Mouse (Mus musculus): Measurements from ENCODE around the gene Nfkbie. TPM values are rescaled to one million over a fixed set of nuclear protein-coding genes. Genes with fewer than 3 reads are reported as not detected.

Gene Nfkbie
- polyA plus RNA-seq, 1 experiment from 2014 or later: 4.7 TPM

DNA sequence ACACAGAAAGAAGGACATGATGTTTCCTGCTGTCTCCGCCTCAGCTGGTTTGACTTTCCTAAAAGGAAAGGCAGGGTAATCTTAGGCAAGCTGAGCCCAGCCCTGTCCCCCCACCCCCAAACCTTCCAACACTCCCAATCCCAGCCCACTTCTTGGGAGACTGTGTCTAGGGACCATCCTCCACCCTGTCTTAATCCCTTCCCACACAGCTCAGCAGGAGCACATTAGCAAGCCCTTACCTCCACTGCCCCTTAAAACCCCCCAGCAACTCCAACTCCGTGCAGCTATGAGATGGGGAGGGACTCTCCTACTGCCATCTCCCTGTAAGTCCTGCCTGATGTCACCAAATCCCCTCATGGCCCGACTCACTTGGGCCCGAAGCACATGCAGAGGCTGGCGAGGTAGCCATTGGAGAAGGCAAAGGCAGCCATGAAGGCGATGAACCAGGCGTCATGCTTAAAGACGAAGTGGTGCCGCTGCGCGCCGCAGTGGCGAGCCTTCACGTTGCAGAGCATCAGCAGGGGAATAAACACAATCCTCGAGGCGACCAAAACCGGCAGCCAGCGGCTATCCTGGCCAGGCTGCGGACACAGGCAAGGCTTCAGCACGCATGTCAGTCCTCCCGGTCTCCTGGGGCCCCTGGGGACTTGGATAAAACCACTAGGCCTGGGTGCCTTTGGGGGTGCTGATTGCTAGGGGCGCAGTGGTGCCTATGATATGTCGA is 30.4 kb downstream of the Nfkbie start:
- H3K9ac ChIP-seq (ENCODE audit: low read depth, low read length): no peak overlapping the region
- no peak overlapping the region for H3K4me2 ChIP-seq (ENCODE audit: low read depth, low read length)
- no peaks in the 10 kb centered on the region for H3K9me3 ChIP-seq (ENCODE audit: control insufficient read depth, low read length)
- H3K27me3 ChIP-seq (replicated peaks; ENCODE audit: control insufficient read depth, insufficient read depth, low read length): no peaks in the 10 kb centered on the region
- H3K27ac ChIP-seq (replicated peaks; ENCODE audit: low read depth, low read length): peak overlapping the region; percentile 4; the same call in 1 of the 2 replicates
- H3K36me3 ChIP-seq (ENCODE audit: control insufficient read depth, insufficient read depth, low read length): peaks cover 12% of the 10 kb centered on the region
- no peak for ATAC-seq (ENCODE audit: low read depth)
- H3K4me1 ChIP-seq (ENCODE audit: control insufficient read depth, insufficient read depth, low read length): 0 out of 2 replicates have a peak, but pooled peaks cover under 1% of the 10 kb centered on the region
- 62% methylated on average over 22 of the region's 23 CpGs for WGBS
- no peak for DNase-seq (ENCODE audit: low spot score)
- H3K4me3 ChIP-seq (ENCODE audit: low read depth, low read length): no peak overlapping the region

DNA sequence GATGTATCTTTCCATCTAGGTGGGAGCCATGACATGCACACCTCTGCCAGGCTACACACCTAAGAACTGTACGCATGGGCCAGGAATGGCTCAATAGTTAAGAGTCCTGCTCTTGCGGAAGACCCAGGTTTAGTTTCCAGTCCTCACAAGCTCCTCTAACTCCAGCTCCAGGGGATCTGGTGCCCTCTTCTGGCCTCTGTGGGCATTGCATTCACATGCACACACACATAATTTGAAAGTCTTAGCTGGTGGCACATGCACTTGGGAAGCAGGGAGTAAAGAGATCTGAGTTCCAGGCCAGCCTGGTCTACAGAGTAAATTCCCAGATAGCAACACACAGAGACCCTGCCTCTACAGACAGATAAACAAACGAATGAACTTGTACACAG is 30.9 kb downstream of the Nfkbie start:
- H3K4me2 ChIP-seq (ENCODE audit: low read depth, low read length): no peak overlapping the region
- H3K9me3 ChIP-seq (ENCODE audit: control insufficient read depth, low read length): no peaks in the 10 kb centered on the region
- H3K4me1 ChIP-seq (ENCODE audit: control insufficient read depth, insufficient read depth, low read length): no peaks in the 10 kb centered on the region
- no peak overlapping the region for H3K9ac ChIP-seq (ENCODE audit: low read depth, low read length)
- no peak overlapping the region for H3K27ac ChIP-seq (replicated peaks; ENCODE audit: low read depth, low read length)
- WGBS: 96% methylated on average over 3 of the region's 3 CpGs
- no peak for ATAC-seq (ENCODE audit: low read depth)
- no peaks in the 10 kb centered on the region for H3K27me3 ChIP-seq (replicated peaks; ENCODE audit: control insufficient read depth, insufficient read depth, low read length)
- DNase-seq (ENCODE audit: low spot score): no peak
- peaks cover 12% of the 10 kb centered on the region for H3K36me3 ChIP-seq (ENCODE audit: control insufficient read depth, insufficient read depth, low read length)
- H3K4me3 ChIP-seq (ENCODE audit: low read depth, low read length): no peak overlapping the region

- Histone ChIP-seq H3K36me3 (ENCODE audit: control insufficient read depth, insufficient read depth, low read length) (peaks cover 12% of the 10 kb centered on the region), H3K27me3 (replicated peaks; ENCODE audit: control insufficient read depth, insufficient read depth, low read length) (no peaks in the 10 kb centered on the region), H3K27ac (replicated peaks; ENCODE audit: low read depth, low read length) (no peak overlapping the region), H3K4me2 (ENCODE audit: low read depth, low read length) (no peak overlapping the region), H3K4me1 (ENCODE audit: control insufficient read depth, insufficient read depth, low read length) (peaks cover 14% of the 10 kb centered on the region), H3K4me3 (ENCODE audit: low read depth, low read length) (no peak overlapping the region), H3K9ac (ENCODE audit: low read depth, low read length) (no peak overlapping the region), H3K9me3 (ENCODE audit: control insufficient read depth, low read length) (no peaks in the 10 kb centered on the region)
- no peak for ATAC-seq (ENCODE audit: low read depth)
- WGBS: 90% methylated on average over 6 of the region's 7 CpGs
- DNase-seq (ENCODE audit: low spot score): no peak
Measured at GRCm38 (mm10) chr17:45588370-45588769, 32.9 kb downstream of the Nfkbie start.

GRCm38 (mm10) chr17:45589236-45589635 is 33.7 kb downstream of the Nfkbie start:
- Histone ChIP-seq H3K9ac (ENCODE audit: low read depth, low read length) (no peak overlapping the region), H3K4me1 (ENCODE audit: control insufficient read depth, insufficient read depth, low read length) (peaks cover 21% of the 10 kb centered on the region)
- 94% methylated on average over 7 of the region's 7 CpGs for WGBS

GRCm38 (mm10) chr17:45589844-45590243 is 34.3 kb downstream of the Nfkbie start:
- Histone ChIP-seq H3K27me3 (replicated peaks; ENCODE audit: control insufficient read depth, insufficient read depth, low read length) (0 out of 2 replicates have a peak, but pooled peaks cover 4% of the 10 kb centered on the region), H3K9ac (ENCODE audit: low read depth, low read length) (no peak overlapping the region), H3K27ac (replicated peaks; ENCODE audit: low read depth, low read length) (no peak overlapping the region), H3K4me3 (ENCODE audit: low read depth, low read length) (no peak overlapping the region), H3K9me3 (ENCODE audit: control insufficient read depth, low read length) (no peaks in the 10 kb centered on the region), H3K4me1 (ENCODE audit: control insufficient read depth, insufficient read depth, low read length) (peaks cover 27% of the 10 kb centered on the region), H3K4me2 (ENCODE audit: low read depth, low read length) (no peak overlapping the region), H3K36me3 (ENCODE audit: control insufficient read depth, insufficient read depth, low read length) (peaks cover 12% of the 10 kb centered on the region)
- ATAC-seq (ENCODE audit: low read depth) (no peak), DNase-seq (ENCODE audit: low spot score) (no peak)
- 90% methylated on average over 8 of the region's 8 CpGs for WGBS

More at GRCm38 (mm10) chr17:45589236-45589635, 33.7 kb downstream of the Nfkbie start:
- Histone ChIP-seq H3K27ac (replicated peaks; ENCODE audit: low read depth, low read length) (no peak overlapping the region), H3K9me3 (ENCODE audit: control insufficient read depth, low read length) (no peaks in the 10 kb centered on the region), H3K4me3 (ENCODE audit: low read depth, low read length) (no peak overlapping the region), H3K4me2 (ENCODE audit: low read depth, low read length) (no peak overlapping the region), H3K36me3 (ENCODE audit: control insufficient read depth, insufficient read depth, low read length) (peaks cover 12% of the 10 kb centered on the region), H3K27me3 (replicated peaks; ENCODE audit: control insufficient read depth, insufficient read depth, low read length) (no peaks in the 10 kb centered on the region)
- DNase-seq (ENCODE audit: low spot score) (no peak), ATAC-seq (ENCODE audit: low read depth) (no peak)

DNA sequence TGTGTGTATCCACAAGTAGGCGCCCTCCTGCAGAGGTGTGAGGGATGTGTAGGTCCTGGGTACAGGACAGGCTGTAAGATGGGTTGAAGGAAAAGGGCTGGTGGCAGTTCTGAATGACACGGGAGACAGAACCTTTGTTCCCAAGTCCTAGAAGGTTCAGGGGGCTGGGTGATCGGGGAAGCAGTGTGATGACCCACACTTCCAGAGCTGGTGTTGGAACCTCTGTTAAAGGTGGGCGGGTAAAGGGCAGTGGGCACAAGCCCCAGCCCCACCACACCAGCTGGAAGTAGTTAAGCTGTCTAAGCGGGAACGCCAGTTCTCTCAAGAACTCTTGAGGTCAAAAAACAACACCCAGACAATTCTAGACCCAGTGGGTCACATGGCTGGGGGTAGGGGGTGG is 34.9 kb downstream of the Nfkbie start:
- H3K36me3 ChIP-seq (ENCODE audit: control insufficient read depth, insufficient read depth, low read length): peaks cover 12% of the 10 kb centered on the region
- ATAC-seq (ENCODE audit: low read depth) (no peak), DNase-seq (ENCODE audit: low spot score) (no peak)
- no peak overlapping the region for H3K9ac ChIP-seq (ENCODE audit: low read depth, low read length)
- H3K4me1 ChIP-seq (ENCODE audit: control insufficient read depth, insufficient read depth, low read length): peaks cover 30% of the 10 kb centered on the region
- 67% methylated on average over 6 of the region's 6 CpGs for WGBS
- H3K4me3 ChIP-seq (ENCODE audit: low read depth, low read length): no peak overlapping the region
- no peak overlapping the region for H3K27ac ChIP-seq (replicated peaks; ENCODE audit: low read depth, low read length)
- no peak overlapping the region for H3K4me2 ChIP-seq (ENCODE audit: low read depth, low read length)
- H3K9me3 ChIP-seq (ENCODE audit: control insufficient read depth, low read length): no peaks in the 10 kb centered on the region
- H3K27me3 ChIP-seq (replicated peaks; ENCODE audit: control insufficient read depth, insufficient read depth, low read length): 0 out of 2 replicates have a peak, but pooled peaks cover 4% of the 10 kb centered on the region

- H3K9me3 ChIP-seq (ENCODE audit: control insufficient read depth, low read length): no peaks in the 10 kb centered on the region
- H3K4me1 ChIP-seq (ENCODE audit: control insufficient read depth, insufficient read depth, low read length): peaks cover 37% of the 10 kb centered on the region
- H3K4me2 ChIP-seq (ENCODE audit: low read depth, low read length): peak overlapping the region; percentile 99
- no peak for ATAC-seq (ENCODE audit: low read depth)
- no peak overlapping the region for H3K27ac ChIP-seq (replicated peaks; ENCODE audit: low read depth, low read length)
- H3K36me3 ChIP-seq (ENCODE audit: control insufficient read depth, insufficient read depth, low read length): peaks cover 4% of the 10 kb centered on the region
- DNase-seq (ENCODE audit: low spot score): no peak
- no peak overlapping the region for H3K4me3 ChIP-seq (ENCODE audit: low read depth, low read length)
- 39% methylated on average over 16 of the region's 16 CpGs for WGBS
- H3K9ac ChIP-seq (ENCODE audit: low read depth, low read length): peak overlapping the region; percentile 9; the same call in 1 of the 2 replicates
- H3K27me3 ChIP-seq (replicated peaks; ENCODE audit: control insufficient read depth, insufficient read depth, low read length): 0 out of 2 replicates have a peak, but pooled peaks cover 4% of the 10 kb centered on the region
Measured at GRCm38 (mm10) chr17:45591701-45592605, 36.5 kb downstream of the Nfkbie start.

- WGBS: 39% methylated on average over 7 of the region's 8 CpGs
- Histone ChIP-seq H3K4me2 (ENCODE audit: low read depth, low read length) (peak overlapping the region; percentile 99), H3K27me3 (replicated peaks; ENCODE audit: control insufficient read depth, insufficient read depth, low read length) (0 out of 2 replicates have a peak, but pooled peaks cover 4% of the 10 kb centered on the region), H3K27ac (replicated peaks; ENCODE audit: low read depth, low read length) (no peak overlapping the region), H3K4me3 (ENCODE audit: low read depth, low read length) (no peak overlapping the region), H3K9ac (ENCODE audit: low read depth, low read length) (peak overlapping the region; percentile 9; the same call in 1 of the 2 replicates), H3K9me3 (ENCODE audit: control insufficient read depth, low read length) (no peaks in the 10 kb centered on the region), H3K4me1 (ENCODE audit: control insufficient read depth, insufficient read depth, low read length) (peaks cover 39% of the 10 kb centered on the region), H3K36me3 (ENCODE audit: control insufficient read depth, insufficient read depth, low read length) (no peaks in the 10 kb centered on the region; the same call in 1 of the 2 replicates)
- ATAC-seq (ENCODE audit: low read depth) (no peak), DNase-seq (ENCODE audit: low spot score) (no peak)
Measured at GRCm38 (mm10) chr17:45592606-45593431, 37.3 kb downstream of the Nfkbie start.

Measured in embryonic facial prominence, embryonic 14.5 days (tissue).